Comparison of ENCODE assay signal across 20 mouse cellular contexts in genomic region chr3:109476521-109476920, GRCm38 (mm10).
A peak's percentile ranks its signal among the peaks of the same experiment; 100 is the strongest.
DNase-seq lines count a peak whose midpoint lies in the region; ATAC-seq and TF ChIP-seq lines count a peak whose summit lies in the region.
"Had no signal": no experiment of that assay in that cellular context is flagged by ENCODE, and none has a peak within 500 bp of the region (broad histone marks: within the 10 kb centered on the region; RNA-seq: fewer than 3 reads in every experiment).

No protein-coding gene starts in this region.

- no peak for TF ChIP-seq EP300 in heart, postnatal 0 days (IDR thresholded peaks at IDR 0.05; ENCODE audit: low read depth)

- H3K27ac ChIP-seq in heart, embryonic 13.5 days (replicated peaks), result no peak overlapping the region
- H3K27ac ChIP-seq in heart, embryonic 11.5 days (ENCODE audit: low read depth, low read length), result no peak overlapping the region
- no peak overlapping the region for H3K27ac ChIP-seq in heart, postnatal 0 days (ENCODE audit: low read depth)
- H3K27ac ChIP-seq in cerebellum, adult 2 months (ENCODE audit: insufficient read depth, low read length), result no peak overlapping the region
- H3K27ac ChIP-seq: forebrain, embryonic 15.5 days; hindbrain, embryonic 13.5 days; limb, embryonic 12.5 days; liver, embryonic 14.5 days had no signal

- peak; percentile 10 for DNase-seq in testis, postnatal 14 days (ENCODE audit: low spot score)
- no peak for DNase-seq in testis, postnatal 10 days (ENCODE audit: low spot score)
- DNase-seq in heart, postnatal 0 days (ENCODE audit: low spot score), result peak; percentile 57
- DNase-seq in cerebellum, adult 2 months, result no peak
- DNase-seq: adrenal gland, adult 8-10 months; cerebellum, adult 9-10 months; embryo, embryonic 11 days; kidney, adult 11 months; lung, postnatal 14 days; spleen, adult 18-20 months; thymus, postnatal 4 days had no signal

- no peak overlapping the region for H3K4me3 ChIP-seq in heart, embryonic 13.5 days
- H3K4me3 ChIP-seq in heart, embryonic 11.5 days (ENCODE audit: low read depth, low read length), result no peak overlapping the region
- H3K4me3 ChIP-seq in heart, postnatal 0 days (ENCODE audit: low read depth, low read length), result no peak overlapping the region
- H3K4me3 ChIP-seq in cerebellum, adult 2 months (replicated peaks; ENCODE audit: insufficient read depth, low read depth, low read length), result no peak overlapping the region
- H3K4me3 ChIP-seq: forebrain, embryonic 15.5 days; hindbrain, embryonic 13.5 days; limb, embryonic 12.5 days; myocyte had no signal

- WGBS in heart, embryonic 13.5 days, result 52% methylated on average over 8 of the region's 8 CpGs
- WGBS in heart, embryonic 11.5 days (ENCODE audit: insufficient replicate concordance), result 59% methylated on average over 8 of the region's 8 CpGs
- 39% methylated on average over 8 of the region's 8 CpGs for WGBS in heart, postnatal 0 days
- WGBS in cerebellum, adult 2 months, result 68% methylated on average over 8 of the region's 8 CpGs

- H3K4me2 ChIP-seq in heart, embryonic 13.5 days, result 0 out of 2 replicates have a peak overlapping the region, but pooled peaks have one; percentile 20
- no peak overlapping the region; the same call in 1 of the 2 replicates for H3K4me2 ChIP-seq in heart, embryonic 11.5 days
- no peak overlapping the region for H3K4me2 ChIP-seq in heart, postnatal 0 days (ENCODE audit: low read depth, low read length)
- H3K4me2 ChIP-seq: forebrain, embryonic 15.5 days; hindbrain, embryonic 13.5 days; limb, embryonic 12.5 days had no signal

- peaks cover 13% of the 10 kb centered on the region for H3K4me1 ChIP-seq in heart, embryonic 13.5 days
- H3K4me1 ChIP-seq in heart, embryonic 11.5 days (ENCODE audit: control insufficient read depth, insufficient read depth, low read length), result no peaks in the 10 kb centered on the region
- peaks cover 9% of the 10 kb centered on the region; the same call in 1 of the 2 replicates for H3K4me1 ChIP-seq in heart, postnatal 0 days (ENCODE audit: control insufficient read depth, insufficient read depth)
- H3K4me1 ChIP-seq in cerebellum, adult 2 months (ENCODE audit: control insufficient read depth, insufficient read depth, low read length), result no peaks in the 10 kb centered on the region
- H3K4me1 ChIP-seq: forebrain, embryonic 15.5 days; limb, embryonic 12.5 days had no signal

- H3K9me3 ChIP-seq in heart, embryonic 13.5 days, result no peaks in the 10 kb centered on the region
- no peaks in the 10 kb centered on the region for H3K9me3 ChIP-seq in heart, embryonic 11.5 days (replicated peaks; ENCODE audit: control insufficient read depth, low read length)
- H3K9me3 ChIP-seq in heart, postnatal 0 days (replicated peaks; ENCODE audit: control insufficient read depth, low read length), result no peaks in the 10 kb centered on the region
- H3K9me3 ChIP-seq: forebrain, embryonic 15.5 days; hindbrain, embryonic 13.5 days; limb, embryonic 12.5 days had no signal

- no peak for TF ChIP-seq POLR2A in cerebellum, adult 2 months (IDR thresholded peaks at IDR 0.05; ENCODE audit: borderline replicate concordance, insufficient read depth, low read length)

- H3K9ac ChIP-seq in heart, embryonic 13.5 days, result peak overlapping the region; percentile 21; the same call in 1 of the 2 replicates
- H3K9ac ChIP-seq in heart, embryonic 11.5 days (ENCODE audit: low read depth, low read length), result no peak overlapping the region
- H3K9ac ChIP-seq in heart, postnatal 0 days (replicated peaks; ENCODE audit: low read depth, low read length), result no peak overlapping the region
- H3K9ac ChIP-seq: forebrain, embryonic 15.5 days; hindbrain, embryonic 13.5 days; limb, embryonic 12.5 days; liver, embryonic 14.5 days had no signal

- H3K36me3 ChIP-seq in heart, embryonic 13.5 days, result 0 out of 2 replicates have a peak, but pooled peaks cover 3% of the 10 kb centered on the region
- no peaks in the 10 kb centered on the region for H3K36me3 ChIP-seq in heart, embryonic 11.5 days (ENCODE audit: control insufficient read depth, insufficient read depth, low read length)
- no peaks in the 10 kb centered on the region for H3K36me3 ChIP-seq in heart, postnatal 0 days (replicated peaks; ENCODE audit: control insufficient read depth, insufficient read depth, low read length)
- H3K36me3 ChIP-seq: forebrain, embryonic 15.5 days; G1E; hindbrain, embryonic 13.5 days; limb, embryonic 12.5 days had no signal

- no peak for ATAC-seq in heart, embryonic 13.5 days (ENCODE audit: extremely low read depth, insufficient number of reproducible peaks, low FRiP score, low TSS enrichment)
- no peak for ATAC-seq in heart, embryonic 11.5 days (replicated peaks; ENCODE audit: insufficient number of reproducible peaks, low FRiP score, low TSS enrichment)
- ATAC-seq in heart, postnatal 0 days (ENCODE audit: insufficient read depth, low read depth), result peak; percentile 72
- no peak for ATAC-seq in CD4-positive, CD25-positive, alpha-beta regulatory T cell, adult 4 months
- ATAC-seq: forebrain, embryonic 15.5 days had no signal

- H3K27me3 ChIP-seq in heart, embryonic 13.5 days (replicated peaks), result no peaks in the 10 kb centered on the region
- no peaks in the 10 kb centered on the region for H3K27me3 ChIP-seq in heart, embryonic 11.5 days (ENCODE audit: control insufficient read depth, insufficient read depth, low read length)
- H3K27me3 ChIP-seq in heart, postnatal 0 days (ENCODE audit: control insufficient read depth, insufficient read depth, low read length), result no peaks in the 10 kb centered on the region
- H3K27me3 ChIP-seq in cerebellum, adult 2 months (ENCODE audit: control insufficient read depth, insufficient read depth, low read length), result no peaks in the 10 kb centered on the region
- H3K27me3 ChIP-seq: forebrain, embryonic 15.5 days; hindbrain, embryonic 13.5 days; limb, embryonic 12.5 days had no signal

- no peak for TF ChIP-seq CTCF in heart, postnatal 0 days (IDR thresholded peaks at IDR 0.05; ENCODE audit: low read depth)
- no peak for TF ChIP-seq CTCF in cerebellum, adult 2 months (IDR thresholded peaks at IDR 0.05; ENCODE audit: borderline replicate concordance, insufficient read depth, low read depth, low read length)

Comparison
In these comparisons a context has a peak if more than half of its experiments do, and no peak if none do; other contexts are left out.
1. DNase-seq: peak in testis, postnatal 14 days (single experiment) and heart, postnatal 0 days (single experiment); none in testis, postnatal 10 days (single experiment) and cerebellum, adult 2 months (0 of 2).